Mouse (Mus musculus) brain, embryonic 14.5 days (tissue): ENCODE data around the gene Nsl1. TPM values are rescaled to one million over a fixed set of nuclear protein-coding genes. Genes with fewer than 3 reads are reported as not detected.
A peak's percentile ranks its signal among the peaks of the same experiment; 100 is the strongest.
"Not testable (repeated sequence)": the region's sequence is repeated elsewhere in the genome, so short reads cannot be mapped to it uniquely, and the experiment has no call there.

Experiments
- DNase-seq: peaks from one replicate; pipeline ENCODE4 v3.0.0-alpha.2; 2011; ENCODE audit warnings: low read depth
- CTCF ChIP-seq: fragments of 200-500 bp; IDR thresholded peaks from 2 replicates; pipeline ENCODE4 v1.5.1; 2012; ENCODE audit warnings: inconsistent platforms, mild to moderate bottlenecking, moderate library complexity, borderline replicate concordance; ENCODE audit not compliant: insufficient read depth, insufficient read length; ENCODE audit errors: extremely low read depth
- POLR2A ChIP-seq: fragments of 200-500 bp; IDR thresholded peaks from 2 replicates; pipeline ENCODE4 v1.6.1; 2012; ENCODE audit warnings: mild to moderate bottlenecking, inconsistent platforms, borderline replicate concordance; ENCODE audit not compliant: poor library complexity, insufficient read depth, insufficient read length, severe bottlenecking; ENCODE audit errors: extremely low read depth
- polyA plus RNA-seq: library from polyadenylated mRNA; depleted of rRNA; stranded (reverse); fragments of >200 nt; gene quantifications from 2 replicates; pipeline ENCODE4 v1.2.3, GENCODE M21; 2012; rRNA removed

The Nsl1 gene
- polyA plus RNA-seq = 6.0 and 7.8 TPM in 2 replicates

DNA sequence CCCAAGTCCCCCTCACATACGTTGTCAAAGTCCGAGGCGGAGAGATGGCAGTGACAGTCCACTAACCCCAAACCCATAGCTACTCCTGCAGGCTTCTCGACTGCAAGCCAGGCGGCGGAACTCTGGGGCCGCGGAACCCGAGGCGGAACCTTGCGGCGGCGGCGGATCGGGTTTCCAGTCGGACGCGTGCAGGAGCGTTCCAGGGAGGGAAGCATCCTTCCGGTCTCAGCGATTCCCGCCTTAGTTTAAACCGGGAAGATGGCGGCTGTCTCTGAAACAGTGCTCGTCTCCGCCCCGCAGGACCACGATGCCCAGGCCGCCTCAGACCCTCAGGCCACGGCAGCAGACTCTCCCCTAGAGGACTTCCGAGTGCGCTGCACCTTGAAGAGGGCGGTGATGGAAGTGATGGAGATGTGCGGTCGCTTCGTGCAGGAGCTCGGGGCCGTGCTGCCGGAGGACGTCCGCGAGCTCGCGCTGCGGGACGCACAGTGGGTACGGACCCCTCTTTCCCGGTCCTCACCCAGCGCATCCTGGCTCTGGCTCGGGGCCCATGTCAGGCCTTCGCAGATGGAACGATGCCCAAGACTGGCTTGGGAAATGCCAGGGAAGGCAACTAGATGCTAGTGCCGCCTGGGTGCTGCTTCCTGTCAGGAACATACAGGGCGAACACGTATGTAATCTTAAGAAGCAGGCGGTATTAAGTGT, at the start of gene Nsl1, which contains the start of gene Tatdn3:
Gene Nsl1, plus strand, starts transcription at position 232 of the 705 bp plus-strand sequence.
Gene Tatdn3, minus strand, starts transcription at position 152 of the 705 bp plus-strand sequence.
- TF ChIP-seq CTCF = no peak
- TF ChIP-seq POLR2A = peak; percentile 18; the same call in 1 of the 2 replicates
- DNase-seq = peak; percentile 96

DNA sequence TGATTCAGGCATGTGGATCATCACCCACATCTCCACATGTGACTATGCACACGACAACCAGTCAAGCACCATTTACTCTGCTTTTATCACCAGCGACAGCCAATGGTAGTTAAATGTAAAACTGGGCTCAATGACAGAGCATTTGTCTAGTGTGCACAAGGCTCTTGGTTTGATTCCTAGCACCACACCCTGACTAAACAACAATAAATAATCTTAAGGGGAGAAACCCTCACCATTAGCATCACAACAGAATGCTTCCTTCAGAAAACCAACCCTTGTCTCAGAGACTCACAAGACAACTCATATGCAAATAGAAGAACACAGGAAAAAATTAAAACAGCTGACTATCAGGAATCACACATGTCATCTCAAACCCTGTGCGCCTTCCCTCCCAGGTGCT, 48.5 kb upstream of the Nsl1 start:
- no peak for TF ChIP-seq CTCF
- TF ChIP-seq POLR2A = no peak
- DNase-seq = no peak

DNA sequence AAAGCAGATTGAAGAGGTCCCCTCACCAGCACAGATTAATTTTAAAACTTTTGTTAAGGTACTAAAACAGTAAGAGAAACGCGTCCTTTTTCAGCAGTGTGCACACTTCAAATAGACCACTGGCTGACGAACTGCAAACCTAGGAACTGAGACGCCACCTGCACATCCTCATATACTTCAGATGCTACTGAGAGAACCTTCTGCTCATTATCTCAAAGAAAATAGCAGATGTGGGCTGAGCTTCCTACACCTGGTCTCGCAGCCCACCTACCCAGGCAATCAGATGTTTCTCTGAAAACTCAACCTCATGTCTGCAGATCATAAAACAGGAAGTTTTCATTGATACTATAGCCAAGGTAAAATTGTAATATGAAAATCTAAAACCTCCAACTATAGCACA, 43.0 kb upstream of the Nsl1 start:
- no peak for DNase-seq
- TF ChIP-seq POLR2A (no peak), CTCF (no peak)

DNA sequence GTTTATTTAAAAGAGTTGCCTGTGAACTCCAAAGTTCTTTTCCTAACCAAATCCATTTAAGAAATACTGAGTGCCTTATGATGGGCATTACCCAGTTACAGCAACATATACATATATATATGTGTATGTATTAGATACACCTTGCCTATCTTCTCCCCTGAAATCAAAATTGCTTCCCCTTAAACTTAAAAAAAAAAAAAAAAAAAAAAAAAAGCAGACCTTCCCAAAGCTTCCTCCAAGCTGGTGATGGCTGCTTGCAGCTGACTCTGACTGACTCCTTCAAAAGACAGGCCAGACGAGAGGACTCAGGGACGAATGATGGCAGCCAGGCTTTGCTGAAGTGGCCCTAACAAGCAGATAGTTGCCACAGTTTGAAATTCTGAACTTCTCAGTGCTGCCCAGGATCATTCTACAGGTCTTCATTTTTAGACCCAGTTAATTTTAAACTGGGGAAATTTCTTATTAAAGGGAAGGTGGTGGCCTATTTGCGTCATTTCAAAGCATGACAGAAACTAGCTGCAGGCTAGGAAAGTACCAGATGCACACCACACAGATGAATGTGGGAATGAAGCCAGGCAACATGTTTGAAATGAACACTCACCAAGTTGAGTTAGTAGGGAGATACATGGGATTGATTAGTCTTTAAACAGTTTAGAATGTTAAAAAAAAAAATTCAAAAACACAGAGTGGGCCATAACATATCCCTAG, 42.4 kb upstream of the Nsl1 start:
- DNase-seq = peak; percentile 64
- TF ChIP-seq CTCF = no peak
- TF ChIP-seq POLR2A = no peak

DNA sequence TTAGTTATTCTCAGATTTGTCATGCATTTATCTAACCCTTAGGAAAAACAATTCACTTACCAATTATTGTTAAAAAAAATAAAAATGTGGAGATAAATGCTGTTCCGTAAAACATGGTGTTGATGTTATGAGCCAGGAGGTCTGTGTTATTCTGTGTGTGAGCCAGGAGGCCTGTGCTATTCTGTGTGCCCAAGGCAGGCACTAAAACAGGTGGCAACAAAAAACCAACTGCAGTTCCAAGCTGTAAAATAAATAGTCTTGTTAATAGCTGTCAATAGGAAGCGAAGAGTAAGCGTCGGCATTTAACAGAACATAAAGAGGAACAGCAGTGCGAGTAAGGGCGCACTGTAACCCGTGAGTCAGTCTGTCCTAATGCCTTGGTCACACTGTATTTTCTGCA, 41.8 kb upstream of the Nsl1 start:
- DNase-seq = peak; percentile 47
- TF ChIP-seq CTCF (no peak), POLR2A (no peak)

DNA sequence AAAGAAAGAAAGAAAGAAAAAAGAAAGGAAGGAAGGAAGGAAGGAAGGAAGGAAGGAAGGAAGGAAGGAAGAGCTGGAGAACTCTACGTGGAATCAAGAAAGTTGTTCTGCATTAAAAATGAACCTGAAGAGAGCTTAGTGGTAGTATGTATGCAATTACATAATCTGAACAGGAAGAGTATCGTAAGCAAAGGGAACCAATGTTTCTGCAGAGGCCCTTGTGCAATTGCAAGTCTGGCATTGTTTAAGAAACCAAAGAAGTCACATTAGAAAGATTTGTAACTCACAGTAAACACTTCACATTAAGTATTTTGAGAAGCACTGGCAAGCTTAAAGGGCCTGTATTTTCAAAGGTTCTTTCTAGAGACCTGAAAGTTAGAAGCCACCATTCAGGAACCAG, 39.7 kb upstream of the Nsl1 start:
- DNase-seq = no peak
- no peak for TF ChIP-seq CTCF
- TF ChIP-seq POLR2A = no peak

DNA sequence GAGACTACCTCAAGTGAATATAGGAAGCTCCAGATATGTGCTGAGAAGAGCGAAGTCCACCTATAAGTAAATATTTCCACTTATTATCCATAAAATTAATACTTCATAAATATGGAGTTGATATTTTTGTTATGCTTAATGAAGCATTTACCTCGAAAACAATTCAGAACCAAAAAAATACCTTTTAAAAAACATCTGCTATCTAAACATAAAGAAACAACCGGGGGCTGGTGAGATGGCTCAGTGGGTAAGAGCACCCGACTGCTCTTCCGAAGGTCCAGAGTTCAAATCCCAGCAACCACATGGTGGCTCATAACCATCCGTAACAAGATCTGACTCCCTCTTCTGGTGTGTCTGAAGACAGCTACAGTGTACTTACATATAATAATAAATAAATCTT, 39.0 kb upstream of the Nsl1 start:
- DNase-seq = not testable (repeated sequence)

DNA sequence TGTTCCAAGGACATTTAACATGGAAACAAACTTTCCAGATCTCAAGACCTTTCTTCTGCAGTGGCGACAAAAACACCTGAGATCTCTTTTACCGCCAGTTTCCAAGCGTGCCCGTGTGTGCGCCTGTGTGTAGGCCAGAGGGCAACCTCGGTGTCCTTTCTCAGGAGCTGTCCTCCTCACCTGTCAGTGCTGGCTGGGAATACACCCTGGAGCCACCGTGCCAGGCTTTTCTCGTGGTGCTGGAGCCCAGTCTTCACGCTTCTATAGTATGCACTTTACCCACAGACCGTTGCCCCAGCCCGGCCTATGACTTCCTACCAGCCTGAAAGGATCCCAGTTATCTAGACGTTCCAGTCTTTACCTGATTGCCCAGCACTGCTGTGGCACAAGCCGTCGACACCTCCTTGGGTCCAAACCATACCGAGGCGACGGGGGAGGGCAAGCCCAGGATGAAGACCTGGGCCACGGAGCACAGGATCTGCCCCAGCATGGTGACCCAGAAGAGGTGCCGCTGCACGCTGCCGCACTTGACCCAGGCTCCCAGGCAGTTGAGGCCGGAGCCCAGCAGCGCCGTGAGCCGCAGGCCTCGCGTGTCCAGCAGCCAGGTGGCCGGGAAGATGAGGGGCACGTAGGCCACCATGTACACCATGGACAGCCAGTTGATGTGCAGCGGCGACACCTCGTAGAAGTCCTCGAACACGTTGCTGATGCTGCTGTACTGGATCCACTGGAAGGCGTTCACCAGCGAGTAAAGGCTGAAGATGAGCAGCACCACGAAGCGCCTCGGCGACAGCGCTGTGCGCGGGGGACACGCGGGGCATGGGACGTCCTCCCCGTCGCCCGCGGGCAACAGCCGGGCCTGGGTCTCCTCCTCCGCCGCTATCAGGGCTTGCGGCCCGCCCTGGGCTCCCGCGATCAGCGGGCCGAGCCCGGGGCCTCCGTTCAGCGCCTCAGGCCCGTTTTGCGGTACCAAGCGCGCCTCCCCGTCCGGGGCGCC, 37.5 kb upstream of the Nsl1 start:
- peak; percentile 59 for DNase-seq
- TF ChIP-seq POLR2A = no peak
- TF ChIP-seq CTCF = no peak

DNA sequence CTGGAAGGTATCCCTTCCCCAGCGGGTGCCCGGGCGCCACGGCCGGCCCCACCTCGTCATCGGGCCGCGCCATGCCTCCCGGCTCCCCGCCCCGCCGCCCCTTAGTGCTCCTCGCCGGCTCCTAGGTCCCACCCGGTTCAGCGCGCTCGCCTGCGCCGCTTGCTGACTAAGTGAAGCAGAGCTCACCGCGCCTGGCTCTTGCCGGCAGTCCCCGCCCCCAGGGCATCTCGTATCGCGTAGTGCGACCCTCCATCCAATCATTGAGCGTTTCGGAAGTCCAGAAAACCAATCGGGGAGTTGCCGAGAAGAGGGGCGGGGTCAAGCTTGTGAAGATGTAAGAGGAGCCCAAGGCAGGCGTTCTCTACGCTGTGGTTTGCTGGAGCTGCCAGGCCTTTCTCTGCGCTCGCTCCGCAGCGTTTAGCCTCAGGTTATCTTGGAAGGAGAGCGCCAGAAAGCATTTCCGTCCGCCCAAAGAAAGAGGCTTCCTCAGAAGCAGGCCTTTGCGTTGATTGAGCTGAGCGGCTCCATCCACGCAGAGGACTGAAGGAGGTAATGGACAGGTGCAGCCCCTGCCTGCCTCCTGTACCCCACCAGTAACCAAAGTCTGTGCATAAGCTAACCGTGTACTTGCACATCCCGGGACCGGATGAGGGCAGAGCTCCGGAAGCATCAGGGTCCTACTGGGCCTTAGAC, 36.6 kb upstream of the Nsl1 start, which contains the start of gene Flvcr1:
Gene Flvcr1, minus strand, starts transcription at position 138 of the 693 bp plus-strand sequence.
- TF ChIP-seq CTCF = no peak
- TF ChIP-seq POLR2A = peak; percentile 62
- DNase-seq = peak; percentile 100

DNA sequence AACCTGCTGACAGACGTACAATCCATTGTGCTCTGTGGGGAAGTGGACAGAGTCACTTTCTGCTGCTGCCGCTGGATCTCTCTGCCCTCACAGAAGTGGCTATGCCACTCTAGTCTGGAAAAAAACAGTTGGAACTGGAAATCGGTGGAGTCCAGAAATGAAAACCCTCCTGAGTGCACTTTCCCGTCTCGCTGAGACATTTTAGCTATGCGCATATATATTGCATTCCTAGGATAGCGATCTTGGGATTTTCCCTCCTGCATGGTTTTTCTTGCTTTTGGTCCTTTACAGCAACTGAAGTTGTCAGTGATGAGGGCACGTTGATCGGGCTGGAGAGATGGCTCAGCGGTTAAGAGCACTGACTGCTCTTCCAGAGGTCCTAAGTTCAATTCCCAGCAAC, 32.6 kb upstream of the Nsl1 start:
- TF ChIP-seq CTCF (no peak), POLR2A (no peak)
- no peak for DNase-seq

DNA sequence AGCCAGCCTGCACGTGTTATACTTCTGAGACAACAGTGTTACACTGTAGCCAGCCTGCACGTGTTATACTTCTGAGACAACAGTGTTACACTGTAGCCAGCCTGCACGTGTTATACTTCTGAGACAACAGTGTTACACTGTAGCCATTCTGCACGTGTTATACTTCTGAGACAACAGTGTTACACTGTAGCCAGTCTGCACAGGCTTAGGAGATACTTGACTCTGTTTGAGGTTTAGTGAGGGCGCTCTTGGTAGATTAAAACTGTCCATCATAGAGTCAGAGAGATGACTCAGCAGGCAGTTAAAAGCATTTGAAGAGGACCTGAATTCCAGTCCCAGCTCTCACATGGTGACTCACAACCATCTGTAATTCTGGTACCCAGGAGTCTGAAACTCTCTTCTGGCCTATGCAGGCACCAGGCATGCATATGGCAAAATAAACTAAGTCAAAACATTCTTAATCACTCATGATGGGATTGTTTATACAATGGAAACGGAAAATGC, 31.8 kb upstream of the Nsl1 start:
- not testable (repeated sequence) for DNase-seq

DNA sequence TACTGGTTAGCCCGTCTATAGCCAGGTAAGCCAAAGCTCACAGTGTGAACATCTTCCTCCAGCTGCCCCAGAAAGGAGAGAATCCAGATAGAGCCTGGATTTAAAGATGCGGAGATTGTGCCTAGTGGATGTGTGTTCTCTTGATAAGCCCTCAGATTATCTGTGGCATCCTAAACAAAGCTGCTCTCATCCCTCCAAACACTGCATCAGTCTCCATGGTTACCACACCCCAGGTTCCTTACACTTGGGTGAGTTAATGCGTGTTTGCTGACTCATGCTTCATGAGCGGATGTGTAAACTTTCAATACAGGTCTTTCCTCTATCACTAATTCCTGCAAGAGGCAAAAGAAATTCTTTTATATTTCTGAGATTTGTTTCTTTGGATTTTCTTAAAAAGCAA, 27.2 kb upstream of the Nsl1 start:
- DNase-seq = peak; percentile 57
- TF ChIP-seq POLR2A = no peak
- no peak for TF ChIP-seq CTCF
